Mouse (Mus musculus) stomach, postnatal 0 days (tissue): Measurements from ENCODE around the gene Hectd4. TPM values are rescaled to one million over a fixed set of nuclear protein-coding genes. Genes with fewer than 3 reads are reported as not detected.

Experiments
- ATAC-seq: fragments of 200-750 bp; cut with Nextera tagmentation; 2 replicates; pipeline ENCODE4 v1.8.0; 2017; ENCODE audit not compliant: low FRiP score, low TSS enrichment
- DNase-seq: peaks from one replicate; pipeline ENCODE4 v3.0.0-alpha.2; 2016; ENCODE audit warnings: low spot score
- H3K27ac ChIP-seq: fragments of 300-500 bp; sonication (generic); replicated peaks from 2 replicates; pipeline ENCODE4 v1.5.1; 2014; ENCODE audit warnings: mild to moderate bottlenecking, control low read depth
- H3K27me3 ChIP-seq: fragments of 300-500 bp; sonication (generic); 2 replicates; pipeline ENCODE4 v1.6.1; 2014; ENCODE audit warnings: low read length; ENCODE audit not compliant: control insufficient read depth, insufficient read depth
- H3K36me3 ChIP-seq: fragments of 300-500 bp; sonication (generic); 2 replicates; pipeline ENCODE4 v1.6.1; 2014; ENCODE audit warnings: low read length, mixed read lengths; ENCODE audit not compliant: control insufficient read depth, insufficient read depth
- H3K4me1 ChIP-seq: fragments of 300-500 bp; sonication (generic); replicated peaks from 2 replicates; pipeline ENCODE4 v1.6.1; 2014; ENCODE audit warnings: antibody characterized with exemption; ENCODE audit not compliant: control insufficient read depth, insufficient read depth
- H3K4me2 ChIP-seq: fragments of 300-500 bp; sonication (generic); replicated peaks from 2 replicates; pipeline ENCODE4 v1.6.1; 2014; ENCODE audit warnings: low read depth, mild to moderate bottlenecking, control low read depth, moderate library complexity
- H3K4me3 ChIP-seq: fragments of 300-500 bp; sonication (generic); 2 replicates; pipeline ENCODE4 v1.5.1; 2014; ENCODE audit warnings: low read depth, low read length, control low read depth
- H3K9ac ChIP-seq: fragments of 300-500 bp; sonication (generic); 2 replicates; pipeline ENCODE4 v1.6.1; 2014; ENCODE audit warnings: mild to moderate bottlenecking, low read length, control low read depth, mixed read lengths
- H3K9me3 ChIP-seq: fragments of 300-500 bp; sonication (generic); 2 replicates; pipeline ENCODE4 v1.6.1; 2016; ENCODE audit warnings: low read length; ENCODE audit not compliant: control insufficient read depth
- CTCF ChIP-seq: IDR thresholded peaks from 2 replicates; pipeline ENCODE4 v1.5.1; 2016; ENCODE audit warnings: antibody characterized with exemption, low read depth, mild to moderate bottlenecking, moderate library complexity
- EP300 ChIP-seq: optimal IDR thresholded peaks from 2 replicates; pipeline ENCODE3; 2016; ENCODE audit warnings: antibody characterized with exemption
- WGBS: fragments of 180-500 bp; shearing (Covaris S2); extraction: QIAGEN DNeasy Blood & Tissue Kit; methylation state at CpG from one replicate; pipeline ENCODE4 v1.1.7; 2014; 5-methylcytosine and 5-hydroxymethylcytosine counted together
- polyA plus RNA-seq: library from polyadenylated mRNA; unstranded; fragments of >200 nt; fragmentation: Nextera tagmentation; extraction: Ambion mirVana; gene quantifications from 2 replicates; pipeline ENCODE4 v1.2.1, GENCODE M21; 2015

The Hectd4 gene
- polyA plus RNA-seq, 1 experiment from 2014 or later = 1.7 TPM

DNA sequence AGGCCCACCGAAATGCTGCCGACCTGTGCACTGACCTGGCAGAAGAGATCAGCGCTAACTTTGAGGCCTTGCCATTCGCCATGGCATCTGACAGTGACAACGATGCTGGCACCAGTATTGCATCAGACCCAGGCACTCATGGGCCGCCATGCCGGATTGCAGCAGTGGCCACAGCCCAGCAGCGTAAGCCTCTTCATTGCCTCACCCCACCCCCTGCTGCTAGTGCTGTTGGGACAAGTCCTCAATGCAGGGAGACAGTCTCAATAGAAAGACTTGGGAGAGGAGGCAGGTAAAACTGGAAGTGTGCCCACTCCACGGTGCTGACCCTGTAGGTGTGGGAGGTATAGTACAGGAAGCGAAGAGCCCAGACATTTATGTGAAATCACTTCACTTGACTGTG is 111.7 kb downstream of the Hectd4 start:
- TF ChIP-seq EP300 (no peak), CTCF (no peak)
- H3K9ac ChIP-seq = no peak overlapping the region
- peaks cover 40% of the 10 kb centered on the region for H3K36me3 ChIP-seq

DNA sequence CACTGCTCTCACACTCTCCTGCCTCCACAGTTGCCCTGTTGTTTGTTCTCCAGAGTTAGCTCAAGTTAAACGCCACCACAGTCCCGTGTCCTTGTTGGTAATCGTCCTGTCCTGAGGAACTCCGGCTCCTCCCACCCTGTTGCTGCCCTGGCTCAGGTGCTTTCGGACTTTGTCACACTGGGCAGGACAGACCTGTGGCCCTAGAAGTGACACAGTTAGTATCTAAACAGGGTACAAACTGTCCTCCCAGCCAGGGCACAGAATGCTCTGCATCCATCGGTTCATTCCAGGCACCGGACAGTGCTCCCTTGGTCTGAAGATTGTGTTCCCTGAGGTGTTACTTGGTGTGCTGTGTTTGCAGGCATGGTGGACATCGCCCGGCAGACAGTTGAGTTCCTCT is 114.0 kb downstream of the Hectd4 start:
- Histone ChIP-seq H3K27ac (no peak overlapping the region), H3K9ac (no peak overlapping the region), H3K36me3 (peaks cover 42% of the 10 kb centered on the region), H3K4me1 (no peaks in the 10 kb centered on the region), H3K4me2 (no peak overlapping the region), H3K4me3 (no peak overlapping the region), H3K9me3 (no peaks in the 10 kb centered on the region), H3K27me3 (no peaks in the 10 kb centered on the region)
- no peak for TF ChIP-seq CTCF
- no peak for TF ChIP-seq EP300
- no peak for ATAC-seq
- WGBS = 89% methylated on average over 9 of the region's 9 CpGs
- DNase-seq = no peak

More for the DNA sequence above, 111.7 kb downstream of the Hectd4 start:
- no peak overlapping the region for H3K27ac ChIP-seq
- ATAC-seq = no peak
- no peaks in the 10 kb centered on the region for H3K9me3 ChIP-seq
- DNase-seq = no peak
- no peaks in the 10 kb centered on the region for H3K27me3 ChIP-seq
- WGBS = 73% methylated on average over 10 of the region's 10 CpGs
- H3K4me1 ChIP-seq = no peaks in the 10 kb centered on the region
- H3K4me2 ChIP-seq = no peak overlapping the region
- no peak overlapping the region for H3K4me3 ChIP-seq

DNA sequence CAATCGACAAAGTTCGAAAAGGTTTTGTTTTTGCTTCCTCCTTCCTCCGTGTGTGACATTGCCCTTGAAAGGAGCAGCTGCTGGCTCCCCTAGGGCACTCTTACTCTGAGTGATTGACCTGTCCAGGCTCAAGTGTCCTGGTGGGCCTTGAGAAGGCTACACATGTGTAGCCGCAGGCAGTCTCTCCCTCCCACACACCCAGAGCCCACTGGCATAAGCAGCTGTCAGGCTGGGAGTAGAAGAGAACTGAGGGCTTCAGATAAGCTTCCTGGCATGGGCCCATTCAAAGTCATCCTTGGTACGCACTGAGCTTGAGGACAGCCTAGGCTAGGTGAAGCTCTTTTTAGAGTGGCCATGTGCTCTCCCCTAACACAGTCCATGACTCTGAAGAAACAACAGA is 114.4 kb downstream of the Hectd4 start:
- WGBS = 89% methylated on average over 5 of the region's 5 CpGs
- H3K4me1 ChIP-seq = no peaks in the 10 kb centered on the region
- no peaks in the 10 kb centered on the region for H3K9me3 ChIP-seq
- peaks cover 37% of the 10 kb centered on the region for H3K36me3 ChIP-seq
- TF ChIP-seq EP300 (no peak), CTCF (no peak)
- no peaks in the 10 kb centered on the region for H3K27me3 ChIP-seq
- no peak overlapping the region for H3K9ac ChIP-seq
- ATAC-seq (no peak), DNase-seq (no peak)
- no peak overlapping the region for H3K27ac ChIP-seq
- H3K4me3 ChIP-seq = no peak overlapping the region
- H3K4me2 ChIP-seq = no peak overlapping the region

DNA sequence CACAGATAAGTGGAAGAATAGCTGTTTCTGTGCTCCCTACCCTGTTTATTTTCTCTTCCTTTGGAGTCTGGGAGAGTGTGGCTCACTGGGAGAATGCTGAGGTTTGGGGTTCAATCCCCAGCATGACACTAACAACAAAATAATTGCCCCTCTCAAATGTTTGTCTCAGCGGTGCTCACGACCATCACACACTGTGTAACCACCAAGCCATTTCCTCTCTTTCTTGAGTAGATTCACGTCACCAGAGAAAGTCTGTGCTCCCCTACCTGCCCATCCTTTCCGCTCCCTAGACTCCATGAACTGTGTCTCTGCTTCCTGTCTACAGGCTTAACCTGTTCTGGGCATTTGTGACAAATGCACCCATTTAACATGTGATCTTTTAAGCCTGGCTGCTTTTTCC is 115.4 kb downstream of the Hectd4 start:
- no peaks in the 10 kb centered on the region for H3K27me3 ChIP-seq
- no peak for ATAC-seq
- H3K4me2 ChIP-seq = no peak overlapping the region
- H3K4me3 ChIP-seq = no peak overlapping the region
- no peak overlapping the region for H3K9ac ChIP-seq
- WGBS = 85% methylated on average over 4 of the region's 4 CpGs
- no peak for DNase-seq
- no peak overlapping the region for H3K27ac ChIP-seq
- no peak for TF ChIP-seq CTCF
- H3K4me1 ChIP-seq = no peaks in the 10 kb centered on the region
- peaks cover 34% of the 10 kb centered on the region for H3K36me3 ChIP-seq
- H3K9me3 ChIP-seq = no peaks in the 10 kb centered on the region

DNA sequence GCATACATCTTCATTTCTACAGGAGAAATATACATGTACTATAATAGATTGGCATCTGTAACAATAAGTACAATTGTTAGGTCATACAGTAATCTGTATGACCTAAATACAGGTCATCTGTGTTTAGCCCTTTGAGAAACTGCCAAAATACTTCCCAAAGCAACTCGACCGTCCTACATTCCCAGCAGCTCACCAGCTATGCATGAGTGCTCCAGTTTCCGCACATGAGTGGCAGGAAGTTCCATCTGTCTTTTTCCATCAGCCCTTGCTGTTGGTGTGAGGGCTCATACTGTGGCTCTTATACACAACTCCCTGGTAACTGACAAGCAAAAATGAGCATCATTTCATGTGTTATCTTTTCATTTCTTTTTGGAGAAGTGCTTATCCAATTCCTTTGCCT is 116.0 kb downstream of the Hectd4 start:
- no peak for DNase-seq
- 58% methylated on average over 3 of the region's 3 CpGs for WGBS
- H3K36me3 ChIP-seq = peaks cover 34% of the 10 kb centered on the region
- H3K4me3 ChIP-seq = no peak overlapping the region
- no peak overlapping the region for H3K9ac ChIP-seq
- H3K27me3 ChIP-seq = no peaks in the 10 kb centered on the region
- no peak overlapping the region for H3K4me2 ChIP-seq
- TF ChIP-seq CTCF (no peak), EP300 (no peak)
- no peaks in the 10 kb centered on the region for H3K4me1 ChIP-seq
- no peak overlapping the region for H3K27ac ChIP-seq
- H3K9me3 ChIP-seq = no peaks in the 10 kb centered on the region
- ATAC-seq = no peak

DNA sequence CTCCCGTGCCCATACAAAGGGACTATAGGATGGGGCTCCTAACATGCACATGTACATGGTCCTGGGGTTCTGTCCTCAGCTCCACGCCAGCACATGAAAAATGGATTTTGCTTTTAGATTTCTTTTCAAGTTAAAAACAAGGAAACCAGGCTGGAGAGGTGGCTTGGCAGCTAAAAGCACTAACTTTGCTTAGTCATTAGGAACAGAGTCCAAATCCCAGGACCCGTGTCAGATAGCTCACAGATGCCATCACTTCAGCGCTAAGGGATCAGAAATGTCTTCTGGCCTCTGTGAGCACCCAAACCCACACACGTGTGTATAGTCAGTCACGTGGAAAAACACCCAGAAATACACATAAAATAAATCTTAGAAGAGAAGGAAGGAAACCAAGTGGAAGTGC is 116.8 kb downstream of the Hectd4 start:
- TF ChIP-seq EP300 (no peak), CTCF (no peak)
- Histone ChIP-seq H3K27ac (no peak overlapping the region), H3K27me3 (no peaks in the 10 kb centered on the region), H3K9me3 (no peaks in the 10 kb centered on the region), H3K4me3 (no peak overlapping the region), H3K4me2 (no peak overlapping the region), H3K36me3 (peaks cover 34% of the 10 kb centered on the region), H3K4me1 (no peaks in the 10 kb centered on the region), H3K9ac (no peak overlapping the region)
- ATAC-seq (no peak), DNase-seq (no peak)
- 90% methylated on average over 6 of the region's 6 CpGs for WGBS
